Mouse (Mus musculus) layer of hippocampus, postnatal 14 days (tissue): Measurements from ENCODE around the gene Gm8127. TPM values are rescaled to one million over a fixed set of nuclear protein-coding genes. Genes with fewer than 3 reads are reported as not detected.
"Not testable (repeated sequence)": the region's sequence is repeated elsewhere in the genome, so short reads cannot be mapped to it uniquely, and the experiment has no call there.

Experiments used
- DNase-seq, 2 experiments: peaks; one replicate each; pipeline ENCODE4 v3.0.0; 2021 to 2022; ENCODE audit warnings: low spot score in 2 of 2, mixed read lengths in 1 of 2
- long read RNA-seq, 2 experiments: library from polyadenylated mRNA; stranded (forward); transcript quantifications; one replicate each; pipeline ENCODE4 v2.0.0; 2021
- total RNA-seq, 2 experiments: library from RNA; stranded (reverse); gene quantifications; 2 replicates each; pipeline ENCODE4 v1.2.3; 2021

Gene Gm8127
- total RNA-seq: not detected
- long read RNA-seq, experiment 1: 0 reads
- long read RNA-seq, experiment 2: 0 reads

DNA sequence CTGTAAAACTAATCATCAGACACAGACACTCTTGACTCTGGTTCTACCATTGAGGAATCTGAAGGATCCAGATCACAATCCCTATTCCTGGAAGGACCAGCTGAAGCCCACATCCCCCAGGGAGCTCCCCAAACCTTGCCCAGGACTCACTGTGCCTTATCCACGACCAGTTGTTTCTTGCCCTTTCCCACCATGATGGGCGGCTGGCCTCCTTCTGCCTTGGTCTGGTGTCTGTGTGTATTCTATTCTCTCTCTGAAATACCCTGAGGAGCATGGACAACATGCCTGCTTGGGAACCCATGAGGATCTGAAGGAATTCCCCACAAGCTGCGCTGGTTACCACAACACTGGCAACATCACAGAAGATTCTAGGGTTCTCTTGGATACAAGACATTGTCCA is at the start of gene Gm8127:
TSS of gene Gm8127 (minus strand) at position 330 of the 400 bp plus-strand sequence.
- not testable (repeated sequence) for DNase-seq

GRCm38 (mm10) chr14:43337646-43338045 is 44.0 kb upstream of the Gm8127 start:
- not testable (repeated sequence) for DNase-seq

DNA sequence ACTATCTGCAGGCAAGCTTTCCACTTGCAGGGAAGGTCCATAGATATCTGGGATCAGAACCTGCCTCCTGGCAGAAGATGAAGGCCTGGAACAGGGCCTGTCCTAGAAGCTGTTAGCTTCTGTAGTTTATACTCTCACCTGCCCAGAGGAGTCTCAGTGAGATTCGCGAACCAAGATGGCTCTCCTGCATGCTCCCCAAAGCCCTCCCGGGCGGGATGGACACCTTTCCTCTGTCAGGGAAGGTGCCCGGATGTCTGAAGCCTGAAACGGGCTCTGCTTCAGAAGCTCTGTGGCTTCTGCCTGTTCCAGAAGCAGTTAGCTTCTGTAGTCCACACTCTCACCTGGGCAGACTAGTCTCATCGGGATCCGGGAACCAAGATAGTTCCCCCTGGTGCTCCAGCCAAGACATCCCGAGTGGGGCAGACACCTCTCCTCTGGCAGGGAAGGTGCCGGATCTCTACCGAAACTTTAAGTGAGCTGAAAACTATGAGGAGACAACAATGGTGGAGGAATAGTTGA is 37.8 kb upstream of the Gm8127 start:
- DNase-seq: not testable (repeated sequence)

- not testable (repeated sequence) for DNase-seq
Measured at GRCm38 (mm10) chr14:43328603-43329002, 35.0 kb upstream of the Gm8127 start.

- not testable (repeated sequence) for DNase-seq
Measured at GRCm38 (mm10) chr14:43319516-43319915, 25.9 kb upstream of the Gm8127 start.

DNA sequence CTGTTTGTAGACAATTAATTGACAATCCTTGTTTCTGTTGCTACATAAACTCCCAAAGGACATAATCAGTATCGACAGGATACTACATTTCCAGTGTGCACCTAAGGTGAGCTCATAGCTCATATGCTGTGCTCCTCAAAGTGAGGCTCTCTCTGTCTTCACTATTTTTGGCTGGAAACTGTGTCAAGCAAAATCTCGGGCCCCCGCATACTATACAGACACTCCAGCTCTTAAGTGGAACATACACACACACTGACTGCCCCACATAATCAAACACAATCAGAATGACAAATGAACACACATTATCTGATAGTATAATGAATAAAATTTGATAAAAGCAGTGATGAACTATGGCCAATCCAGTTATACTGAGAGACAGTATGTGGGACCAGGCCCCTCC is 15.0 kb downstream of the Gm8127 start:
- not testable (repeated sequence) for DNase-seq

DNA sequence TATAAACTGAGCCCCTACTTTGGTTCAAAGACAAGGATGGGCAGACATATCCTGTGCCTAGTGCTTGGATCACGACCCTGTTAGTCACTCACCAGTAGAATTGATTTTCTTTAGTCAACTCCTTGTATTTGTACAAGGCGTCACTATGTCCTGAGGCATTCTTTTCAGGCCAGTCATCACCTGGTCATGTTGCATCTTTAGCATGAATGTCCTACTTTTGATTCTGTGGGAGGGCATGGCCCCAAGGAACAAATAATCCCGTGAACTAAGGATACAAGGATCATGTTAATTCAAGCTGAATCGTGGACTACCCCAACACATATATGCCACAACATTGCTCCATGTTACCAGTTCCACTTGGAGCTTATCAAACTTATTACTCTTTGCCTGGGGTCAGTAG is 15.5 kb downstream of the Gm8127 start:
- not testable (repeated sequence) for DNase-seq

DNA sequence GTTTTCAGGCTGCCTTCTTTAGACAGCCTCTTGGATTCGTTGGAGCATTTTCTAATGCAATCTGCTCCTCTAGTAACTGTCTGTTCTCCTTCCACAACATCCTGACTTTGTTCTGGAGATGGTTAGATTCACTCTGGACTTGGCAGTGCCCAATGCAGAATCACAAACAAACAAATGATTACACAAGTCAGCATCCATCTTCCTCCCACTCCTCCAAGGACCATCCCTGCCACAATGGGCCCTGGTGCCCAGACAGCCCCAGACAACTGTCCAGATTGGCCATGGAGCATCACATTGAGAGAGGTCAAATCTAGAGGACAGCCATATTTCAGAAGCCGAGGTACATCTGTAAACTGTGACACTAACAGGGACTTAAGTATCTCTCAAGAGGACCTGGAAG is 16.2 kb downstream of the Gm8127 start:
- DNase-seq: not testable (repeated sequence)

- not testable (repeated sequence) for DNase-seq
Measured at GRCm38 (mm10) chr14:43275752-43276151, 17.9 kb downstream of the Gm8127 start.

GRCm38 (mm10) chr14:43274986-43275511 is 18.6 kb downstream of the Gm8127 start, which contains the start of gene Gm9732:
Gm9732 (plus strand) TSS chr14:43275036.
- DNase-seq: not testable (repeated sequence)

GRCm38 (mm10) chr14:43273161-43273560 is 20.5 kb downstream of the Gm8127 start:
- DNase-seq: not testable (repeated sequence)

GRCm38 (mm10) chr14:43269211-43269610 is 24.4 kb downstream of the Gm8127 start:
- DNase-seq: not testable (repeated sequence)

GRCm38 (mm10) chr14:43268521-43269084 is 25.0 kb downstream of the Gm8127 start:
- DNase-seq: not testable (repeated sequence)

DNA sequence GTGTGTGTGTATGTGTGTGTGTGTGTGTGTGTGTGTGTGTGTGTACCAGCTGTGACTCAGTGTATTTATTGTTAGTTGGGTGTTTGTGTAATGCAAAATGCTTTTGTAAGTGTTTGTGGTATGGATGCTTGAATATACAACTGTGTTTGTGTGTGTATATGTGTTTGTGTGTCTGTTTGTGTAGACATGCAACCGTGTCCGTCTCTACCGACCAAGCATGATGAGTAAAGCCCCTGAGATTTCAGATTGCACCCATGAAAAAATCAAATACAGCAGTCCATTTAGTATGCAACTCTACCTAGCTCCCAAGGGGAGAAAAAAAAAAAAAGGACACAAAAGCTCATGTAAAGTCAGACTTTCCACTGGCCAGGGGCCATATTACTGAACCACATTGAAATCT is 30.2 kb downstream of the Gm8127 start:
- not testable (repeated sequence) for DNase-seq

- DNase-seq: not testable (repeated sequence)
Measured at GRCm38 (mm10) chr14:43258349-43258748, 35.3 kb downstream of the Gm8127 start, which contains the start of gene Gm8126. Gm8126 (plus strand) TSS chr14:43258649.

GRCm38 (mm10) chr14:43256511-43256910 is 37.1 kb downstream of the Gm8127 start:
- not testable (repeated sequence) for DNase-seq

DNA sequence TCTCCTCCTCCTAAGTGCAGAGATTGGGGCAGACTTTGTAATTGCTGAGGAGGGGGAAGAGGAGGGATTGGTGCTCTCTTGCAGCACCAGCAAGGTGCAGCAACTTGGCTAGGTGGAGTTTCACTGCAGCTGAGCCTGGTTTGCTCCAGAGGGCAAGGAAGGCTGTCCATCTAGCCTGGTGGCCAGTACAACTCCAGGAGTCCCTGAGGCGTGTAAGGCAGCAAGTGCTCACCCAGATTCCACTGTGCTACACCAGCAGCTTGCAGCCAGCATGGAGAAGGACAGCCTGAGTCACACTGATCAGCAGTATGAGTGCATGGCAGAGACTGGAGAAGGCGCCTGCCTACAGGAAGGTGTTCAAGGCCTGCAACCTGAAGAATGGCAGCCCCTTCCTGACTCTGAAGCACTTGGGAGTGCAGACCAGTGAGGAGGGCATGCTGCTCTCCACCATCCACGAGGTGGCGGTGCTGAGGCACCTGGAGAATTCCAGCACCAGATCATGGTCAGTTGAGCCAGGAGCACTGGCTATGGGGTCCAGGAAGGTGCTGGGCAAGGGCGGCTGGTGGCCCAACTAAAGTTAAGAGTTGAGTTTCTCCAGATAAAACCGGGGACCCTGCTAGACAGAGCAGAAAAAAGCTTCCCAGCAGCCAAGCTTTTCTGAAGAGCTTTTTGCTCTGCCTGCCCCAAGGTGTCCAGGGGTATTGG is 42.9 kb downstream of the Gm8127 start:
- not testable (repeated sequence) for DNase-seq

DNA sequence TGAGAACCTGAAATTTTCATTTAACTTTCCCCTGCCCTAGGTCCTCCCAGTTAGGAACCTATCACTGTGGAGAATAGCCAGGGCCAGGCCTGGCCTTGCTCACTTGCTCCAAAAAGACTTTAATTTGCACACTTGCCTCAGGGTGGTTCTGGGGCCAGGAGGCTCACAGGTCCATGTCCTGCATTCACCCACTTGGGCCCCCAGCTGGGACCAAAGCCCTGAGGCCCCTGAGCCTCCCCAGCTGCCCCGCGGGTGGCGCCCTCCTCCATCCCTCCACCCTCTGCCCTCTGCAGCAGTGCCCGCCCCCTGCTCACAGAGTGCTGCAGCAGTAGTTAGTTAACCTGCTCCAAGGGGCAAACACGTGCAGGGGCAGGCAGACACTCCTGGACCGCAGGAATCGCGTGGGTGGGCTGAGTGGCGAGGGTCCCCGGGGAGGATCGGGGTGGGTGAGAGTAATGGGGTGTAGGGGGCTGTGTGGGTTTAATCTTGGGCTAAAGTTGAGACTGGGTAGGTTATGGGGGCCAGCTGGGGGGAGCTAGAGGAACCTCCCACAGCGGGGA is 43.9 kb downstream of the Gm8127 start:
- not testable (repeated sequence) for DNase-seq
